Mouse (Mus musculus): Measurements from ENCODE around the gene Srrd. TPM values are rescaled to one million over a fixed set of nuclear protein-coding genes. Genes with fewer than 3 reads are reported as not detected.

Srrd gene
- total and polyA plus RNA-seq, 3 experiments: 22.3 to 31.7 (median 27.1) TPM

DNA sequence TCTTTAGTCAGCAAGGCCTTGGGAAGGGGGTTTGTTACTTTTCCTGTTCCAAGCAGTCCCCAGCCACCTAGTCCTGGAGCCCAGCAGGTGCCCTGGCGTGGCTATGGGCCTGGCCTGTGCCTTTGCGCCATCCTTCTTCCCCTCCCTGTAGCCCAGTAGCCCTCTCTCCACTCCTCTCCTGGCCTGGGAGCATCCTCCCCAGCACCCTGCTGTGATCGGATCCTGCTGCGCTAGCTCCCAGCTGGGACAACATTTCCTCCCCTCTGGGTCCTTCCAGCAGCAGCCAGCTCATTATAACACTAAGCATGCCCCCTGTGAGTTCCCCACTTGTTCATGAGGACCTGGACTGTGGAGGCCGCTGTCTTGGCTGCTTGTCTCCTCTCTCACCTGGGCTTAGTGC lies 37.0 kb downstream of the Srrd start:
- peaks cover 29 to 73% of the 10 kb centered on the region in 2 experiments for H3K36me3 ChIP-seq (replicated peaks in 1 of 2; ENCODE audit: control insufficient read depth in 1 of 2, insufficient read depth in 1 of 2, low read length in 1 of 2)
- H3K4me1 ChIP-seq (ENCODE audit: control insufficient read depth in 1 of 2, insufficient read depth in 2 of 2): peaks cover 0 to 22% of the 10 kb centered on the region in 2 experiments; a peak in 2 of 4 replicates

DNA sequence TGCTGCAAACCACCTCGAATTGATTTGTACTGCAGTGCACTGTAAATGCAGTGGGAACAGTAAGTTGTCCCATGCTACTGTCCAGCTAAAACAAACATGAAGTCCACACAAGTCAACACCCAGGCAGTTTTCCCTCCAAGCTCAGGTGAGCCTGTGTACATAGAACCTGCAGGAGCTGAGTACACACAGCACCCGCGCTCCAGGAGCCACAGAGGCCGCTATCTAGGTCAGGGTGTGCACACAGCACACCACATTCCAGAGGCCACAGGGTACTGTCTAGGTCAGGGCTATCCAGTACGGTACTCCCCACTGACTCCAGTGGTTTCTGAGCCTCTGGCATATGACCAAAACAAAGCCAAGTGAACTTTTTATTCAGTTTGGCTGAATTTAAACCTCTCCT lies 40.5 kb downstream of the Srrd start:
- H3K9me3 ChIP-seq (replicated peaks; ENCODE audit: low read length): no peaks in the 10 kb centered on the region
- no peak for TF ChIP-seq JUN (IDR thresholded peaks at IDR 0.05; ENCODE audit: insufficient read depth, low read depth, low read length)
- TF ChIP-seq TBP (conservative IDR thresholded peaks at IDR 0.05; ENCODE audit: low read depth, low read length): no peak
- no peak for TF ChIP-seq EP300 (IDR thresholded peaks at IDR 0.05; ENCODE audit: low read length)
- no peak for TF ChIP-seq UBTF (IDR thresholded peaks at IDR 0.05; ENCODE audit: low read depth, low read length)
- no peak for TF ChIP-seq CHD1 (IDR thresholded peaks at IDR 0.05; ENCODE audit: low read depth, low read length)
- TF ChIP-seq NRF1 (IDR thresholded peaks at IDR 0.05; ENCODE audit: low read depth, low read length): no peak
- H3K4me3 ChIP-seq (replicated peaks in 1 of 3; ENCODE audit: low read depth in 2 of 3, low read length in 2 of 3, poor library complexity in 1 of 3): no peak overlapping the region
- no peaks in the 10 kb centered on the region for H3K27me3 ChIP-seq (replicated peaks)
- H3K4me1 ChIP-seq (ENCODE audit: control insufficient read depth in 1 of 2, insufficient read depth in 2 of 2): peaks cover 0 to 19% of the 10 kb centered on the region in 2 experiments; a peak in 3 of 4 replicates
- no peak for DNase-seq (ENCODE audit: extremely low read depth)
- in situ Hi-C loops (cut with MboI; ENCODE audit: low pct_ligation_motif_present, low pct_unique_long_range_greater_than_20kb, low sequenced_read_pairs): no loop called here
- H3K79me2 ChIP-seq (replicated peaks; ENCODE audit: control insufficient read depth, extremely low read depth, insufficient read depth, poor library complexity, severe bottlenecking): no peaks in the 10 kb centered on the region
- H3K9ac ChIP-seq (ENCODE audit: insufficient read depth, low read depth): no peak overlapping the region
- H3K4me2 ChIP-seq (ENCODE audit: insufficient read depth, low read depth, poor library complexity, severe bottlenecking): no peak overlapping the region
- H3K27ac ChIP-seq (ENCODE audit: insufficient read depth, low read depth): no peak overlapping the region
- dilution Hi-C loops (cut with MboI; ENCODE audit: extremely low pct_ligation_motif_present, extremely low pct_unique_long_range_greater_than_20kb, low sequenced_read_pairs): no loop called here
- peaks cover under 1 to 49% of the 10 kb centered on the region in 2 experiments for H3K36me3 ChIP-seq (replicated peaks in 1 of 2; ENCODE audit: control insufficient read depth in 1 of 2, insufficient read depth in 1 of 2, low read length in 1 of 2)

More for the DNA sequence above, 37.0 kb downstream of the Srrd start:
- Histone ChIP-seq H3K79me2 (replicated peaks; ENCODE audit: control insufficient read depth, extremely low read depth, insufficient read depth, poor library complexity, severe bottlenecking) (no peaks in the 10 kb centered on the region), H3K9ac (ENCODE audit: insufficient read depth, low read depth) (no peak overlapping the region), H3K9me3 (replicated peaks; ENCODE audit: low read length) (no peaks in the 10 kb centered on the region), H3K27ac (ENCODE audit: insufficient read depth, low read depth) (no peak overlapping the region), H3K27me3 (replicated peaks) (no peaks in the 10 kb centered on the region), H3K4me2 (ENCODE audit: insufficient read depth, low read depth, poor library complexity, severe bottlenecking) (no peak overlapping the region), H3K4me3 (replicated peaks in 1 of 3; ENCODE audit: low read depth in 2 of 3, low read length in 2 of 3, poor library complexity in 1 of 3) (no peak overlapping the region)
- in situ Hi-C loops (cut with MboI; ENCODE audit: low pct_ligation_motif_present, low pct_unique_long_range_greater_than_20kb, low sequenced_read_pairs) (no loop called here), dilution Hi-C loops (cut with MboI; ENCODE audit: extremely low pct_ligation_motif_present, extremely low pct_unique_long_range_greater_than_20kb, low sequenced_read_pairs) (no loop called here)
- TF ChIP-seq ZNF384 (IDR thresholded peaks at IDR 0.05; ENCODE audit: low read depth, low read length): no peak
- TF ChIP-seq GABPA (IDR thresholded peaks at IDR 0.05; ENCODE audit: insufficient replicate concordance, low read depth, low read length): no peak
- no peak for TF ChIP-seq EP300 (IDR thresholded peaks at IDR 0.05; ENCODE audit: low read length)
- TF ChIP-seq ZKSCAN1 (IDR thresholded peaks at IDR 0.05; ENCODE audit: borderline replicate concordance, low read depth, low read length): no peak
- no peak for TF ChIP-seq CHD2 (IDR thresholded peaks at IDR 0.05; ENCODE audit: low read length)
- no peak for TF ChIP-seq BHLHE40 (IDR thresholded peaks at IDR 0.05; ENCODE audit: low read depth, low read length)
- TF ChIP-seq POLR2AphosphoS2 (IDR thresholded peaks at IDR 0.05; ENCODE audit: low read depth, low read length): no peak
- no peak for TF ChIP-seq USF1 (IDR thresholded peaks at IDR 0.05; ENCODE audit: low read depth, low read length)
- DNase-seq (ENCODE audit: extremely low read depth): no peak

DNA sequence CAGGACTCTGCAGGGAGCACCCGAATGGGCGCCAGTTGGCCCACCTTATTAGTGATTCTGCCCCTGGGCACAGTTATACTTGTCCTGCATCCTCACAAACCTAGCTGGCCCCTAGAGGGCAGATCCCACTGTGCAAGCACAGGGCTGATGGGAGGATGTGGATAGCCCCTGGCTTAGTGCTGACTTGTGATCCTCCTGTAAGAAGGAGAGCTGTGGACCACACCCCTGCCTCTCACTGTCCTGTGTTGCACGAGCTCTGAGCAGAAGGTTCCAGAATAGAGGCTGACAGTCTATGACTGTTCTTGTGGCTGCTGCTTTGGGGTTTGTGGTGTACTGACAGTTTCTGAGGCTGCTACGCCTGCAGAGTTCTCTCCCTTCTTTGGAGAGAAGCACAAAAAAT lies 41.1 kb downstream of the Srrd start:
- Histone ChIP-seq H3K9me3 (replicated peaks; ENCODE audit: low read length) (no peaks in the 10 kb centered on the region), H3K4me2 (ENCODE audit: insufficient read depth, low read depth, poor library complexity, severe bottlenecking) (no peak overlapping the region), H3K27me3 (replicated peaks) (no peaks in the 10 kb centered on the region), H3K4me1 (ENCODE audit: control insufficient read depth in 1 of 2, insufficient read depth in 2 of 2) (peaks cover 0 to 19% of the 10 kb centered on the region in 2 experiments; a peak in 3 of 4 replicates), H3K79me2 (replicated peaks; ENCODE audit: control insufficient read depth, extremely low read depth, insufficient read depth, poor library complexity, severe bottlenecking) (no peaks in the 10 kb centered on the region), H3K4me3 (replicated peaks in 1 of 3; ENCODE audit: low read depth in 2 of 3, low read length in 2 of 3, poor library complexity in 1 of 3) (no peak overlapping the region), H3K27ac (ENCODE audit: insufficient read depth, low read depth) (no peak overlapping the region), H3K36me3 (replicated peaks in 1 of 2; ENCODE audit: control insufficient read depth in 1 of 2, insufficient read depth in 1 of 2, low read length in 1 of 2) (peaks cover 0 to 48% of the 10 kb centered on the region in 2 experiments), H3K9ac (ENCODE audit: insufficient read depth, low read depth) (no peak overlapping the region)
- dilution Hi-C loops (cut with MboI; ENCODE audit: extremely low pct_ligation_motif_present, extremely low pct_unique_long_range_greater_than_20kb, low sequenced_read_pairs) (no loop called here), in situ Hi-C loops (cut with MboI; ENCODE audit: low pct_ligation_motif_present, low pct_unique_long_range_greater_than_20kb, low sequenced_read_pairs) (no loop called here)
- no peak for TF ChIP-seq BHLHE40 (IDR thresholded peaks at IDR 0.05; ENCODE audit: low read depth, low read length)
- TF ChIP-seq MAFK (IDR thresholded peaks at IDR 0.05; ENCODE audit: insufficient replicate concordance, low read length): no peak
- no peak for TF ChIP-seq NRF1 (IDR thresholded peaks at IDR 0.05; ENCODE audit: low read depth, low read length)
- no peak for TF ChIP-seq ZNF384 (IDR thresholded peaks at IDR 0.05; ENCODE audit: low read depth, low read length)
- TF ChIP-seq KAT2A (IDR thresholded peaks at IDR 0.05; ENCODE audit: insufficient replicate concordance, low read length): no peak
- no peak for TF ChIP-seq HCFC1 (IDR thresholded peaks at IDR 0.05; ENCODE audit: low read depth, low read length)
- TF ChIP-seq ZKSCAN1 (IDR thresholded peaks at IDR 0.05; ENCODE audit: borderline replicate concordance, low read depth, low read length): no peak
- TF ChIP-seq USF2 (conservative IDR thresholded peaks at IDR 0.05; ENCODE audit: low read depth, low read length): no peak
- no peak for DNase-seq (ENCODE audit: extremely low read depth)
